Mouse (Mus musculus): ENCODE measurements around the gene Six6.

- no peak for TF ChIP-seq POLR2A (IDR thresholded peaks at IDR 0.05; ENCODE audit: insufficient read depth, low read depth, low read length)
- no peak for TF ChIP-seq CTCF (IDR thresholded peaks at IDR 0.05)
Observed at GRCm38 (mm10) chr12:72970620-72971019, 30.9 kb downstream of the Six6 start.

All from heart, adult 2 months (tissue).